Mouse (Mus musculus): ENCODE measurements around the gene Vmn1r38.
"Not testable (repeated sequence)": the region's sequence is repeated elsewhere in the genome, so short reads cannot be mapped to it uniquely, and the experiment has no call there.

Vmn1r38 gene

GRCm38 (mm10) chr6:66782527-66782926 lies at the start of gene Vmn1r38:
Gene Vmn1r38, minus strand, starts transcription at chr6:66782627.
- not testable (repeated sequence) for DNase-seq (ENCODE audit: low read depth, low spot score)

- no peak for DNase-seq (ENCODE audit: low read depth, low spot score)
Observed at GRCm38 (mm10) chr6:66810509-66810908, 28.1 kb upstream of the Vmn1r38 start, which contains the start of gene Vmn1r39. Gene Vmn1r39, minus strand, starts transcription at chr6:66810609.

GRCm38 (mm10) chr6:66806311-66806710 lies 23.9 kb upstream of the Vmn1r38 start:
- DNase-seq (ENCODE audit: low read depth, low spot score), result no peak

GRCm38 (mm10) chr6:66805713-66806112 lies 23.3 kb upstream of the Vmn1r38 start:
- DNase-seq (ENCODE audit: low read depth, low spot score), result no peak

GRCm38 (mm10) chr6:66729082-66729481 lies 53.3 kb downstream of the Vmn1r38 start, which contains the start of gene Vmn1r37:
Gene Vmn1r37, plus strand, starts transcription at chr6:66729382.
- not testable (repeated sequence) for DNase-seq (ENCODE audit: low read depth, low spot score)

Data from telencephalon, adult 2 months (tissue).